Mouse (Mus musculus) liver, embryonic 11.5 days (tissue): ENCODE data around the gene Zan. TPM values are rescaled to one million over a fixed set of nuclear protein-coding genes. Genes with fewer than 3 reads are reported as not detected.

Experiments used
- ATAC-seq: fragments of 200-750 bp; cut with Nextera tagmentation; replicated peaks from 2 replicates; pipeline ENCODE4 v1.8.0; 2017; ENCODE audit warnings: moderate number of reproducible peaks, mild to moderate bottlenecking, moderate TSS enrichment, moderate library complexity; ENCODE audit not compliant: low FRiP score
- DNase-seq: peaks from one replicate; pipeline ENCODE4 v3.0.0-alpha.2; 2017; ENCODE audit warnings: low spot score
- H3K27ac ChIP-seq: fragments of 300-500 bp; sonication (generic); 2 replicates; pipeline ENCODE4 v1.5.1; 2014; ENCODE audit warnings: mild to moderate bottlenecking, low read depth, low read length, control low read depth
- H3K27me3 ChIP-seq: fragments of 300-500 bp; sonication (generic); replicated peaks from 2 replicates; pipeline ENCODE4 v1.6.1; 2014; ENCODE audit warnings: low read length, mixed read lengths; ENCODE audit not compliant: control insufficient read depth, insufficient read depth
- H3K36me3 ChIP-seq: fragments of 300-500 bp; sonication (generic); 2 replicates; pipeline ENCODE4 v1.6.1; 2014; ENCODE audit warnings: mild to moderate bottlenecking, low read length, moderate library complexity, mixed read lengths; ENCODE audit not compliant: control insufficient read depth, insufficient read depth
- H3K4me1 ChIP-seq: fragments of 300-500 bp; sonication (generic); replicated peaks from 2 replicates; pipeline ENCODE4 v1.6.1; 2014; ENCODE audit warnings: low read length, mixed read lengths; ENCODE audit not compliant: control insufficient read depth, insufficient read depth
- H3K4me2 ChIP-seq: fragments of 300-500 bp; sonication (generic); 2 replicates; pipeline ENCODE4 v1.6.1; 2014; ENCODE audit warnings: mild to moderate bottlenecking, control low read depth, moderate library complexity
- H3K4me3 ChIP-seq: fragments of 300-500 bp; sonication (generic); 2 replicates; pipeline ENCODE4 v1.5.1; 2014; ENCODE audit warnings: low read depth, low read length, control low read depth
- H3K9ac ChIP-seq: fragments of 300-500 bp; sonication (generic); 2 replicates; pipeline ENCODE4 v1.6.1; 2014; ENCODE audit warnings: low read depth, low read length, control low read depth
- H3K9me3 ChIP-seq: fragments of 300-500 bp; sonication (generic); 2 replicates; pipeline ENCODE4 v1.6.1; 2016; ENCODE audit warnings: low read length, inconsistent platforms, mixed read lengths; ENCODE audit not compliant: control insufficient read depth
- WGBS: fragments of 180-500 bp; shearing (Covaris S2); extraction: QIAGEN DNeasy Blood & Tissue Kit; methylation state at CpG from one replicate; pipeline ENCODE4 v1.1.7; 2014; 5-methylcytosine and 5-hydroxymethylcytosine counted together
- polyA plus RNA-seq: library from polyadenylated mRNA; unstranded; fragments of >200 nt; fragmentation: Nextera tagmentation; extraction: Ambion mirVana; gene quantifications from 2 replicates; pipeline ENCODE4 v1.2.1, GENCODE M21; 2014

Zan gene
- polyA plus RNA-seq, 1 experiment from 2014 or later: 0.49 TPM

GRCm38 (mm10) chr5:137332857-137333511 is 143.9 kb downstream of the Zan start:
- H3K27ac ChIP-seq: no peak overlapping the region
- H3K36me3 ChIP-seq: no peaks in the 10 kb centered on the region
- peaks cover 20% of the 10 kb centered on the region for H3K4me1 ChIP-seq
- H3K4me3 ChIP-seq: peak overlapping the region; percentile 70
- no peaks in the 10 kb centered on the region for H3K27me3 ChIP-seq
- 19% methylated on average over 15 of the region's 15 CpGs for WGBS
- ATAC-seq (no peak), DNase-seq (no peak)
- H3K9me3 ChIP-seq: no peaks in the 10 kb centered on the region
- H3K4me2 ChIP-seq: peak overlapping the region; percentile 89
- H3K9ac ChIP-seq: peak overlapping the region; percentile 70

GRCm38 (mm10) chr5:137330910-137331309 is 146.0 kb downstream of the Zan start:
- no peaks in the 10 kb centered on the region for H3K9me3 ChIP-seq
- H3K9ac ChIP-seq: no peak overlapping the region
- ATAC-seq (no peak), DNase-seq (no peak)
- WGBS: 78% methylated on average over 7 of the region's 7 CpGs
- no peak overlapping the region for H3K4me3 ChIP-seq
- H3K36me3 ChIP-seq: no peaks in the 10 kb centered on the region
- H3K27ac ChIP-seq: no peak overlapping the region
- H3K4me2 ChIP-seq: no peak overlapping the region
- no peaks in the 10 kb centered on the region for H3K27me3 ChIP-seq
- H3K4me1 ChIP-seq: peaks cover 7% of the 10 kb centered on the region; the same call in 1 of the 2 replicates

Other genes with a start within 250 kb of the Zan start
- 22.7 and 23.3 TPM in 2 replicates for gene Ache, start 189.5 kb downstream of the Zan start, polyA plus RNA-seq
- 13.3 and 13.5 TPM in 2 replicates for gene Ufsp1, start 182.4 kb downstream of the Zan start, polyA plus RNA-seq
- 165 and 169 TPM in 2 replicates for gene Srrt, start 169.4 kb downstream of the Zan start, polyA plus RNA-seq
- 31.0 and 31.6 TPM in 2 replicates for gene Trip6, start 162.7 kb downstream of the Zan start, polyA plus RNA-seq
- gene Slc12a9, start 143.5 kb downstream of the Zan start, polyA plus RNA-seq: 6.4 and 7.0 TPM in 2 replicates
- gene Ephb4, start 127.0 kb downstream of the Zan start, polyA plus RNA-seq: 28.2 and 29.9 TPM in 2 replicates
- 61.4 and 70.6 TPM in 2 replicates for gene Pop7, start 25.5 kb upstream of the Zan start, polyA plus RNA-seq
- 7.0 and 9.0 TPM in 2 replicates for gene Gigyf1, start 41.5 kb upstream of the Zan start, polyA plus RNA-seq
- 4.6 and 7.8 TPM in 2 replicates for gene Epo, start 56.2 kb upstream of the Zan start, polyA plus RNA-seq
- 306 and 319 TPM in 2 replicates for gene Gnb2, start 56.4 kb upstream of the Zan start, polyA plus RNA-seq
- gene Actl6b, start 76.5 kb upstream of the Zan start, polyA plus RNA-seq: 0.70 and 0.79 TPM in 2 replicates
- gene Tfr2, start 92.8 kb upstream of the Zan start, polyA plus RNA-seq: 60.5 and 65.4 TPM in 2 replicates
- 58.5 and 59.7 TPM in 2 replicates for gene Mospd3, start 124.0 kb upstream of the Zan start, polyA plus RNA-seq
- gene Pcolce, start 136.7 kb upstream of the Zan start, polyA plus RNA-seq: 43.9 and 49.2 TPM in 2 replicates
- 0.18 TPM in 1 of 2 replicates, not detected in the other for gene Fbxo24, start 151.9 kb upstream of the Zan start, polyA plus RNA-seq
- 46.6 and 54.5 TPM in 2 replicates for gene Lrch4, start 152.1 kb upstream of the Zan start, polyA plus RNA-seq
- 11.6 and 13.2 TPM in 2 replicates for gene Gm20605, start 152.1 kb upstream of the Zan start, polyA plus RNA-seq
- 7.1 and 11.9 TPM in 2 replicates for gene Sap25, start 164.3 kb upstream of the Zan start, polyA plus RNA-seq
- gene Irs3, start 168.7 kb upstream of the Zan start, polyA plus RNA-seq: 0.12 and 0.49 TPM in 2 replicates
- gene Agfg2, start 207.7 kb upstream of the Zan start, polyA plus RNA-seq: 29.3 and 32.4 TPM in 2 replicates